Mouse (Mus musculus) large intestine, adult 2 months (tissue): ENCODE data around the gene Mus81. TPM values are rescaled to one million over a fixed set of nuclear protein-coding genes. Genes with fewer than 3 reads are reported as not detected.
"Not testable (repeated sequence)": the region's sequence is repeated elsewhere in the genome, so short reads cannot be mapped to it uniquely, and the experiment has no call there.

Source experiments
- DNase-seq: peaks from one replicate; pipeline ENCODE4 v3.0.0-alpha.2; 2012; ENCODE audit warnings: low read depth, low spot score
- WGBS: fragments of 180-500 bp; shearing (Covaris S2); methylation state at CpG from one replicate; pipeline ENCODE4 v1.1.7; 2018; 5-methylcytosine and 5-hydroxymethylcytosine counted together
- polyA plus RNA-seq: library from polyadenylated mRNA; depleted of rRNA; stranded (reverse); fragments of >200 nt; gene quantifications from 2 replicates; pipeline ENCODE4 v1.2.3, GENCODE M21; 2012

Mus81 gene
- polyA plus RNA-seq, 1 experiment, result 29.1 TPM

DNA sequence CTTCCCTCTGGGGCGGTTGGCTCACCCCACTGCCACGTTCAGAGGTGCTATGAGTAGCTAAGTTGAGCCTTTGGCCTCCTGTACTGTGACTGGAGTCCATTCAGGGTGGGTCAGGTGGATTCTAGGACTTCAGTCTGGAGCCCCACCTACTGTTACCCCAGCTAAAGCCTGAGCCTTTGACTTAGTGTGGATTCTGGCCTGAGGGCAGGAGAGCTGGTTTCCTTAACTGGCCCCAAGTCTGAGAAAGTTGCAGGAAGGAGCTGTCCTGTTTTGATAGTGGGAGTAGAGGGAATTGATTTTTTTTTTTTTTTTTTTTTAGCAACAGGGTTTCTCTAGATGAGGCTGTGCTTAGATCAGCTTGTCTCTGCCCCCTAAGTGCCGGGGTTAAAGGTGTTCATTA is 6.1 kb upstream of the Mus81 start:
- WGBS, result 65% methylated on average over 3 of the region's 3 CpGs
- DNase-seq, result no peak

- not testable (repeated sequence) for DNase-seq
- 51% methylated on average over 9 of the region's 9 CpGs for WGBS
Observed at GRCm38 (mm10) chr19:5493301-5493721, 5.1 kb upstream of the Mus81 start.

- DNase-seq, result no peak
- 74% methylated on average over 4 of the region's 4 CpGs for WGBS
Observed at GRCm38 (mm10) chr19:5492641-5493040, 4.4 kb upstream of the Mus81 start.

DNA sequence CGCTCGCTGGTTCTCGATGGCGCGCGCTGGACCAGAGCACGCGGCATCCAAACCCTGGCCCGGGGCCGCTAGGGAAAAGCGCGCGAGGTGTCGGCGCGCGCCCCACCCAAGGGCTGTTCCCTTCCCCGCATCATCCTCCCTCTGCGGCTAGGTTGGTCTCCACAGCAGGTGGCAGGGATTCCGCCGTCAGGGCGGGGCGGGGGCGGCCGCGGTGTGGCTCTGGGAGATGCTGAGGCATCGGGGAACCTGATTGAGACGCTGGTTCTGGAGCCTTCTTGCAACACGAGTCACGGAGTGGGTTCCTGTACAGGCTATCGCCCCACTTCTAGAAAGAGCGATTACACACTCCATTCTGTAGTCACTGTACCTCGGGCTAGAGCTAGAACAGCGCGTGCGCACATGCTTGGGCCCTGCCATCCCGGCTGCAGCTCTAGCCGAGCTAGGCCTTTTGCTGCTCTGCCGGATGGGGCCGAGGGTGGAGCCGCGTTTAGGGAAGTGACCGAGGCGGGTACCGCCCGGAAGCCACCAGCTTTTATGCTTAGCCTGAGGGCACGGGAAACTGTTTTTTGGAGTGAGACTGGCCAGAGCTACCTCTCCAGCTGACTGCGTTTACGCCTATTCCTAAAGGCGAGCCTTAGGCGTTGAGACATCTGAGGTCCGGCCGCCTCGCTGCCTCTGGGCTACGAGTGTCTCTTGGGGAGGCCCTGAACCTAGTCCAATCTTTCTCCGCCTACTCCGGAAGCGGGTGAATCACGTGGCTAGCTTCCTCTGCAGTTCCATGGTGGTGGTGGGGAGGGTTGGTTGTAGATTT is 2.9 kb upstream of the Mus81 start:
- DNase-seq, result peak; percentile 83
- WGBS, result under 1% methylated on average over 59 of the region's 59 CpGs

GRCm38 (mm10) chr19:5490313-5490897 is 2.2 kb upstream of the Mus81 start, which contains the start of gene Cfl1:
Gene Cfl1, plus strand, starts transcription at chr19:5490455.
- 1% methylated on average over 62 of the region's 62 CpGs for WGBS
- DNase-seq, result peak; percentile 78

DNA sequence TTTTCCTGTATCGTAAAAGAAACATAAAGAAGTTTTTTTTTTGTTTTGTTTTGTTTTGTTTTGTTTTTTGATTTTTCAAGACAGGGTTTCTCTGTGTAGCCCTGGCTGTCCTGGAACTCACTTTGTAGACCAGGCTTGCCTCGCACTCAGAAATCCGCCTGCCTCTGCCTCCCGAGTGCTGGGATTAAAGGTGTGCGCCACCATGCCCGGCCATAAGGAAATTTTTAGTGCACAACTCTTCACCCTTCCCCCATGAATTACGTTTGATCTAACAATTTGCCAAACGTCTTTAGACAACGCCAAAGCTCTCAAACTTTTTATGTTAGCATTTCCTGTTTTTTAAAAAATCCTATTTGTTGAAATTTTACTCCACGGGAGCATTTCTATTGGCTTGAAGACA is 1.5 kb upstream of the Mus81 start:
- WGBS, result 11% methylated on average over 10 of the region's 10 CpGs
- not testable (repeated sequence) for DNase-seq

DNA sequence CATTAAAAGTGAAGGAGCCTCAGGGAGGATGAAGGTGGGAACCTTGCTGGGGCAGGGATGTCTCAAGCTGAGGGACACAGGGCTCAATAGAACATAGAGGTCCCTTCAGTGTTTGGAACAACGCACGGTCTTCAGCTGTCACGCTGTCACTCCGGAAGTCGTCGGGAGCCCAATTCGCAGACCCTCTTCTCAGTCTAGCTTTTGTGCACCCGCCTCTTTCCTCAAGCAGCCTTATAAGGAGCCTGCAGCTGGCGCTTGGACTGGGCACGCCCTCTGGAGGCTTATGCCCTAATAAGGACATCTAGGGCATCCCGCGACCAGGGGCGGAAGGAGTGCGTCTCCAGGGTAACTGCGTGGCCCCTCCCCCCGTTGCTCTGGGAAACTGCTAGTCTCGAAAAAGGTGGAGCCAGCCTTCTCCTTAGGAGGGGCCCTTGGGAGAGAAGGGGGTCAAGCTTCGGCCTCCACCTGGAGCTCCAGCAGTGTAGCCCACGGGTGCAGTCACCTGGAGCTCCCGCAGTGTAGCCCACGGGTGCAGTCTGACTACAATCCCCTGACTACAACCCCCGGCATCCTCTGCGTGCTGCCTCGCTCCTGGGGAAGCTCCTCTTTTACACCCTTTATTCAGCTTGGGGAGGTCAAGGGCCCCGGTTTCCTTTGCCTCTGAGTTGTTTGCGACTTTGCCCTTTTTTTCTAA is 823 bp upstream of the Mus81 start:
- WGBS, result under 1% methylated on average over 26 of the region's 26 CpGs
- peak; percentile 88 for DNase-seq

GRCm38 (mm10) chr19:5486771-5487170 is 1.4 kb downstream of the Mus81 start:
- 76% methylated on average over 4 of the region's 4 CpGs for WGBS
- no peak for DNase-seq

DNA sequence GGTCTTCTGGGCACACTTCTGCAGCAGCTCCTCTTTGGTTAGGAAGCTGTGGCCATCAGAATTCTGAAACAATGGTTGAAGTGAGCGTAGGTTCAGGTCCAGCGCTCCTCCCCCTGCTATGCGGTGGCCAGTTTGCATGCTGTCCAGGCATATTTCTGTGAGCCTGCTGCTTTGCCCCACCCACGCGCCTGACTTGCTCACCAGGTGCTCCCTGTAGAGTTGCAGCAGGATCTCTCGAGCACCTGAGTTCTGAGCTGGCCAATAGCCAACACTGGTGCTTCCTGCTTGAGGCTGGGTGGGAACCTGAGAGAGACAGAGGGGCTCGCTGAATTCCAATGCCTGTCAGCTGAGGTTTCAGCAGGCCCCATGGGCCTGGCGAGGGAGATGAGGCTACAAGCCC is 1.9 kb downstream of the Mus81 start:
- no peak for DNase-seq
- WGBS, result 53% methylated on average over 8 of the region's 8 CpGs

- 92% methylated on average over 7 of the region's 7 CpGs for WGBS
- DNase-seq, result no peak
Observed at GRCm38 (mm10) chr19:5485821-5486220, 2.4 kb downstream of the Mus81 start.

DNA sequence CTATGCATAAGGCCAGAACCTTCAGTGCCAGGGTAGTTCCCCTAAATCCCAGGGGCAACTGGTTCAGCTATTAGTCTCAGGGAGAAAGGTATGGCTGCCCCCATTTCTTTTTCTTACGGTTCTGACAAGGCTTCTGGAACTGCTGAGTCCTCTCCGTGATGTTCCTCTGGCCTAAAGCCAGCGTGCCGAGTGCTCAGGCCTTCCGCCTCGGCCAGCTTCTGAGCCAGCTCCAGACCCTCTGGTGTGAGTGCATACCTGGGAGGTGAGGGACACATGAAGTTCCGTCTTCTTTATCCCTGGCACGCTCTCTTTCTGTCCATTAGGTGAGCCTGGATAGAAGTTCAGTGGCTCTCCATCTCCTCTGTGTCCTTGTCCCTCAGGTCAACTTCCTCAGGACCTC is 2.8 kb downstream of the Mus81 start:
- DNase-seq, result no peak
- WGBS, result 87% methylated on average over 8 of the region's 8 CpGs

DNA sequence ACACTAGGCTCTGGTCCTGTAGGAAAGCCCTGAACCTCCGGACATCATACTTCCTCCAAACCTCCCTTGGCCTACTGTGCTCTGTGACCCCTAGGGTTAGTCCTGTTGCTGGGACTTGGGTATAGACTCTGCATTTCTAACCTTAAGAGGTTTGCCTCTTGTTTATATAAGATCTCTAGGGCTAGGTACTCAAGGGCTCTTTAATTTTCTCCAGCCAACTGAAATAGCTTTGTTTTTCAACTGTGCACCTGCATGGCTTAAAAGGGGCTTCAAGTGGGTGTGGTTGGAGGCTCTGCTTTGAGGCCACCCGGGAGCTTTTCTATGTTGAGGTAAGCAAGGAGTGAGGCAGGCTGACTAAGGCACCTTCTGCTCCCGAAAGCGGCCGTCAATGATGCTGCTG is 3.7 kb downstream of the Mus81 start:
- WGBS, result 92% methylated on average over 5 of the region's 5 CpGs

DNA sequence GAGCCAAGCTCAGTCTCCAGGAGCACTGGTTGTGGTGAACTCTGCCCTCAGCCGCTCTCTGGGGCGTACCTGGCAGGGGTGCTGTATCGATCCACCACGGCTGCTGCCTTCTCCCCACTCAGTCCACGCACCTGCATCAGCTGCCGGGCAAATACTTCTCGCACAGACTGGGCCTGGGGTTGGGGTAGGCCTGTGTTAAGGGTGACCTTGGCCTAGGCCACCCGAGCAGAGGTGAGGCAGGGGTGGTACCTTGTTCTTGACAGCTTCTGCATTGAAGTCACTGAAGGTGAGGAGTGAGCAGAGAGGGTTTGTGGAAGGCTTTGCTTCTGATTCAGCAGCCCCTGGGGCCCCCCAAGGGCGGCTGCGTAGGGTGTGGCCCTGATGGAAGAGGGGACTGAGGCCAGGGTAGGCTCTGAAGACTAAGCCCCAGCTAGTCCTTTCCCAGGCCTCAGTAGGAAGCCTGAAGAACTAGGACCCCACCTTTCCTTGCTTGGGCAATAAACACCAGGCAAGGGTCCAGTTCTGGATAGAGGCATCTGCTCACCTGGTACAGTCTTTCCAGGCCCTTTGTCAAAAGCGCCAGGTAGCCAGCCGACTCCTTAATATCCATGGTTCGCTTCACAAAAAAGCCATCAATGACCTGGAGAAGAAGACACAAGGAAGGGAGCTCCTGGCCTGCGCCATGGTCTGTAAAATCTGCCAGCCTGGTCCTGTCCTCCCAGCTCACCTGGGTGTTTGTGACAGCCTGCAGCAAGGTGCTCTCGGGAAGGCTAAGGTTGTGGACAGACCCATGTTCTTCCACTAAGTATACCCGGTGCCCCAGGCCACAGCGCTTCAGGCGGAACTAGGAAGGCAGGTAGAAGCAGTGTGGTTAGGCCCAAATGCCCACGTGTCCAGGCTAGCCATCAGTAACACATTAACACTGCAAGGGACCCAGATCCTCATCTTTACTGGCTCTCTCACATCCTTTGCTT is 4.5 kb downstream of the Mus81 start:
- DNase-seq, result no peak
- WGBS, result 84% methylated on average over 19 of the region's 19 CpGs

More for the DNA sequence above, 3.7 kb downstream of the Mus81 start:
- no peak for DNase-seq

GRCm38 (mm10) chr19:5481398-5481797 is 6.8 kb downstream of the Mus81 start:
- 88% methylated on average over 10 of the region's 10 CpGs for WGBS
- no peak for DNase-seq

GRCm38 (mm10) chr19:5480016-5480415 is 8.2 kb downstream of the Mus81 start:
- 63% methylated on average over 10 of the region's 10 CpGs for WGBS
- DNase-seq, result no peak

DNA sequence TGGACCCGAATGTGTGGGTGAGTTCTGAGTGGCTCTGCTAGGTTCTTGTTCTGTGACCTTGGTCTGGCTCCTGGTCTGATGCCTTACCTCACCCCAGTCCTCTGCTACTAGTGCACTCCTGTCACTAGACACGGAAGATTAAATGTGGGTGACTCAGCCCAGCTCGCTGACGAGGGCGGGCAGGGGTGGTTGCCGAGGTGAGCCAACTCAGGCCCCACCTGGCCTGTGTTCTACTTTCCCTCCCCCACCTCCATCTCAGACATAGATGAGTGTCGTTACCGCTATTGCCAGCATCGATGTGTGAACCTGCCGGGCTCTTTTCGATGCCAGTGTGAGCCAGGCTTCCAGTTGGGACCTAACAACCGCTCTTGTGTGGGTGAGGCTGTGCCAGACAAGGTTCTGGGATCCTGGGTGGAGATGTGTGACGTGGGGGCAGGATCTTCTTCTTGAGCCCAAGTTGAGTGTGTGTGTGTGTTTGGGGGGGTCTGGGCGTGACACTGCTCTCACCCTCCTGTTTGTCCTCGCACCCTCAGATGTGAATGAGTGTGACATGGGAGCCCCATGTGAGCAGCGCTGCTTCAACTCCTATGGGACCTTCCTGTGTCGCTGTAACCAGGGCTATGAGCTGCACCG is 10.4 kb downstream of the Mus81 start:
- 81% methylated on average over 18 of the region's 18 CpGs for WGBS
- no peak for DNase-seq

DNA sequence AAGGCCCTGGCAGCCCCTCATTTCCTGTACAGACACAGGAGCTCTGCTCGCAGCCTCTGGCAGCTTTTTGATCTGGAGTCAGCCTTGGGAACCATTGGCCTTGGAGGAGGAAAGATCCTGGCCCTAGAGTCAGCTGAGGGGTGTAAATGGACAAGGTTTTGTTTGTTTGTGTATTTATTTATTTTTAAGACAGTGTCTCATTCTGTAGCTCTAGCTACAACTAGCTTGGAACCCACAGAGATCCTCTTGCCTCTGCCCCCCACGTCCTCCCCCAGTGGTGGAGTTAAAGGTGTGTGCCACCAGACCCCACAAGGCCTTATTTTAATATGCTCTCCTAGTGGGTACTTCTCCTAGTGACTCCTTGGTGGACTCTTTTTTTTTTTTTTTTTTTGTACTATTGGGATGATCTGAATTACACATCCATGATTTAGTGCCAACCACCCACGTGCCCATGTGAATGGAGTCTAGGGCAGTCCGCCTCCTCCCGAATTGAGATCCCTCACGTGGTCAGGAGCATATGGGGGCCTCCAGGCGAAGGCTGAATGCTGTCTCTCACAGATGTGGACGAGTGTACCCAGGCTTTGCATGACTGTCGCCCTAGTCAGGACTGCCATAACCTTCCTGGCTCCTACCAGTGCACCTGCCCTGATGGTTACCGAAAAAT is 11.1 kb downstream of the Mus81 start:
- 89% methylated on average over 10 of the region's 10 CpGs for WGBS
- no peak for DNase-seq

GRCm38 (mm10) chr19:5475069-5475714 is 13.0 kb downstream of the Mus81 start:
- DNase-seq, result no peak
- 51% methylated on average over 13 of the region's 13 CpGs for WGBS
